Mouse (Mus musculus) NIH3T3 (cell line): Measurements from ENCODE around the gene Susd6.

ENCODE experiments used
- DNase-seq: peaks from one replicate; pipeline ENCODE4 v3.0.0-alpha.2; 2012; ENCODE audit warnings: low read depth

The Susd6 gene

GRCm38 (mm10) chr12:80838787-80839186 lies 48.5 kb downstream of the Susd6 start:
- no peak for DNase-seq

- DNase-seq: no peak
These were observed 49.3 kb downstream of the Susd6 start for GRCm38 (mm10) chr12:80839631-80840030.

- no peak for DNase-seq
These were observed 51.3 kb downstream of the Susd6 start for GRCm38 (mm10) chr12:80841618-80842017.

- DNase-seq: no peak
These were observed 52.3 kb downstream of the Susd6 start for GRCm38 (mm10) chr12:80842609-80843008.

- no peak for DNase-seq
These were observed 52.9 kb downstream of the Susd6 start for GRCm38 (mm10) chr12:80843236-80843635.

GRCm38 (mm10) chr12:80843651-80844444 lies 53.5 kb downstream of the Susd6 start:
- peak; percentile 60 for DNase-seq

- no peak for DNase-seq
These were observed 55.6 kb downstream of the Susd6 start for GRCm38 (mm10) chr12:80845901-80846300.

- DNase-seq: no peak
These were observed 56.6 kb downstream of the Susd6 start for GRCm38 (mm10) chr12:80846861-80847268.

- no peak for DNase-seq
These were observed 61.7 kb downstream of the Susd6 start for GRCm38 (mm10) chr12:80852001-80852400.

GRCm38 (mm10) chr12:80853737-80854136 lies 63.4 kb downstream of the Susd6 start:
- DNase-seq: peak; percentile 83

GRCm38 (mm10) chr12:80854671-80855070 lies 64.4 kb downstream of the Susd6 start:
- DNase-seq: no peak

- no peak for DNase-seq
These were observed 64.8 kb downstream of the Susd6 start for GRCm38 (mm10) chr12:80855100-80855499.

- DNase-seq: no peak
These were observed 65.3 kb downstream of the Susd6 start for GRCm38 (mm10) chr12:80855581-80855980.

GRCm38 (mm10) chr12:80857636-80858293 lies 67.5 kb downstream of the Susd6 start:
- DNase-seq: no peak

- no peak for DNase-seq
These were observed 68.0 kb downstream of the Susd6 start for GRCm38 (mm10) chr12:80858307-80858706.

GRCm38 (mm10) chr12:80861916-80862315 lies 71.6 kb downstream of the Susd6 start:
- DNase-seq: no peak

- no peak for DNase-seq
These were observed 73.1 kb downstream of the Susd6 start for GRCm38 (mm10) chr12:80863370-80863769.

GRCm38 (mm10) chr12:80865175-80865574 lies 74.9 kb downstream of the Susd6 start:
- no peak for DNase-seq

- DNase-seq: no peak
These were observed 75.7 kb downstream of the Susd6 start for GRCm38 (mm10) chr12:80866023-80866422.

GRCm38 (mm10) chr12:80867083-80867482 lies 76.8 kb downstream of the Susd6 start:
- no peak for DNase-seq

- no peak for DNase-seq
These were observed 78.1 kb downstream of the Susd6 start for GRCm38 (mm10) chr12:80868401-80868800.

GRCm38 (mm10) chr12:80877215-80878092 lies 87.1 kb downstream of the Susd6 start:
- no peak for DNase-seq

GRCm38 (mm10) chr12:80878093-80878430 lies 87.8 kb downstream of the Susd6 start:
- DNase-seq: no peak
